Comparison of ENCODE assay signal across 7 mouse cellular contexts in the genomic region with DNA sequence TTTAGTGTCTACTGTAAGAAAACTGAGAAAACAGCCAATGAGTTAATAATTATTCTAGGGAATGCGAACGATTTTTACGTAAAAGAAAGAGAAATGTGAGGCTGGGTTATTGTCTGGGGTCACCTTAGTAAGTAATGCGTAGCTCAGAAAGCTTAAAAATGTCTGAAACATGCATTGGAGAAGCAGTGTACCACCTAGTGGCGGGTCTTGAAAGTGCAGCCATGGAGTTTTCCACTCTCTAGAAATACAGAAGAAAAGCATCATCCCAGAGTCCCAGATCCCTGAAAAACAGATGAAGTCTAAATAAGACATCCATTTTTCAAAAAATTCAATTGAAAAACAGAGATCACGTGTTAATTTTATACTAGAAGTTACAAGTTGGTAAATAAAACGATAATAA.
A peak's percentile ranks its signal among the peaks of the same experiment; 100 is the strongest.
DNase-seq lines count a peak whose midpoint lies in the region; ATAC-seq and TF ChIP-seq lines count a peak whose summit lies in the region.

No protein-coding gene starts in this region.

- H3K4me3 ChIP-seq in limb, embryonic 14.5 days (replicated peaks; ENCODE audit: low read length) = no peak overlapping the region

- H3K27me3 ChIP-seq in limb, embryonic 14.5 days (ENCODE audit: control insufficient read depth, insufficient read depth, low read length) = no peaks in the 10 kb centered on the region

- no peak for ATAC-seq in limb, embryonic 14.5 days (ENCODE audit: low FRiP score, low read depth)

- H3K4me1 ChIP-seq in limb, embryonic 14.5 days (ENCODE audit: control insufficient read depth, insufficient read depth, low read length) = no peaks in the 10 kb centered on the region

- H3K4me2 ChIP-seq in limb, embryonic 14.5 days (replicated peaks; ENCODE audit: low read depth, low read length, severe bottlenecking) = no peak overlapping the region

- WGBS in limb, embryonic 14.5 days = 27% methylated on average over 7 of the region's 7 CpGs

- H3K36me3 ChIP-seq in limb, embryonic 14.5 days (ENCODE audit: control insufficient read depth, insufficient read depth, low read length) = no peaks in the 10 kb centered on the region

- no peak overlapping the region for H3K9ac ChIP-seq in limb, embryonic 14.5 days (ENCODE audit: low read depth, low read length, severe bottlenecking)

- H3K27ac ChIP-seq in limb, embryonic 14.5 days (replicated peaks; ENCODE audit: low read depth, low read length) = no peak overlapping the region

- DNase-seq in ovary, postnatal 10 days (ENCODE audit: low spot score) = peak; percentile 49
- DNase-seq in ovary, adult 18-20 months (ENCODE audit: low spot score) = no peak
- peak; percentile 59 for DNase-seq in adrenal gland, adult 2 months
- peak; percentile 39 for DNase-seq in embryo, embryonic 11.5 days (ENCODE audit: low read depth, low spot score)
- peak; percentile 53 for DNase-seq in hindlimb bud, embryonic 11.5 days (ENCODE audit: extremely low spot score, low read depth, low spot score)
- peak; percentile 63 for DNase-seq in limb, embryonic 14.5 days (ENCODE audit: low spot score)
- peak; percentile 24 for DNase-seq in retina, postnatal 7 days (ENCODE audit: low read depth, low spot score)

- TF ChIP-seq POLR2A in limb, embryonic 14.5 days (IDR thresholded peaks at IDR 0.05; ENCODE audit: borderline replicate concordance, extremely low read depth, insufficient read depth, insufficient read length) = no peak

- no peaks in the 10 kb centered on the region for H3K9me3 ChIP-seq in limb, embryonic 14.5 days (ENCODE audit: control insufficient read depth, low read length)
